Mouse (Mus musculus) ZHBTc4 (cell line): Measurements from ENCODE around the gene Tubal3.
"Not testable (repeated sequence)": the region's sequence is repeated elsewhere in the genome, so short reads cannot be mapped to it uniquely, and the experiment has no call there.

Source experiments
- DNase-seq: peaks from one replicate; pipeline ENCODE4 v3.0.0-alpha.2; 2011; ENCODE audit warnings: low read depth, low spot score

Tubal3 gene

DNA sequence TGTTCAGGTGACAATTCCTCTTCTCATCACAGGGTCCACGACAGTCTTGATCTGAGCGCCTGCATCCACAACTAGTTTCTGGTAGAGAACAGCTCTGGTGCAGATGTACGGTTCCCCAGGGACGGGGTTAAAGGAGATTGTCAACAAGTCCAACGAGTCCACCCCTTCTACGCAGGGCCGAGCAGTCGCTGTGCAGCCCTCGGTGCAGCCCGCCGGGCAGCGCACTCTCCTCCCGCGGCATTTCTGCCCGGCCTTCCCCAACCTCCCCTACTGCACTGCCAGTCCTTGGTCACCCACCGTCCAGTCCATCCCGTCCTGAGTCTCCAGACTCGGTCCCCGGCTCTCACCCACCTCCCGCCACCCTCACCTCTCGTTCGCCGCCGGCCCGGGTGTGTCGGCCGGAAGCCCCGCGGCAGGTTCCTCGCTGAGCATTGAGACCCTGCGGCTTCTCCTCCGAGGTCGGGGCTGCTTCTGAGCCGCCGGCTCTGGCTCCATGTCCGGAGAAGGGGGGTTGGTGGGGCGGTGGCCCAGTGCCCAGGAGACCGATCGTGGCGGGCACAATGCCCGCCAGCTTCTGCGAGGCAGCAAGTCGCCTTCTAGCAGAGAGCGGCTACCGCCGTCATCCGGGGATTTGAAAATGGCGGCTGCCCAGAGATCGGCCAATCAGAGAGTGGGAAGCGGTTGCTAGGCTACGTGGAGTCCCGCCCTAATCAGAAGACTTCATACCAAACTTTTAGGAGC is at the start of gene Tubal3, which contains the start of gene Net1:
Gene Tubal3 (plus strand): TSS at position 704 of the 741 bp plus-strand sequence.
Gene Net1 (minus strand): TSS at position 650 of the 741 bp plus-strand sequence.
- peak; percentile 94 for DNase-seq

DNA sequence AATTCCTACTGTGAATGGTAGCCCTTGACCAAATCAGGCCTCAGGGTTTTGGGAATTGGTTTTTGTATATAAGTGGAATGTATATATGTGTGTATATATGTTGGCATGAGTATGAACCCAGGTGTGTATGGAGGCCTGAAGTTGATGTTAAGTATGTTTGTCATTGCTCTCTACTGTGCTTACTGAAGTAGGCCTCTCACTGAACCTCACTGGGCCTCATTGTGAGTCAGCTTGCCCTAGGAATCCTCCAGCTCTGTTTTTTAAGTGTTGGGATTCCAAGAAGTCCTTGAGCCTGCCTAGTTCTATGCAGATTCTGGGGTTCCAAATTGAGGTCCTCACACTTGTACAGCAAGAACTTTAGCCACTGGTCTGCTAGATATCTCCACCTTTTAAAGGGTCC is 48.2 kb upstream of the Tubal3 start:
- no peak for DNase-seq

DNA sequence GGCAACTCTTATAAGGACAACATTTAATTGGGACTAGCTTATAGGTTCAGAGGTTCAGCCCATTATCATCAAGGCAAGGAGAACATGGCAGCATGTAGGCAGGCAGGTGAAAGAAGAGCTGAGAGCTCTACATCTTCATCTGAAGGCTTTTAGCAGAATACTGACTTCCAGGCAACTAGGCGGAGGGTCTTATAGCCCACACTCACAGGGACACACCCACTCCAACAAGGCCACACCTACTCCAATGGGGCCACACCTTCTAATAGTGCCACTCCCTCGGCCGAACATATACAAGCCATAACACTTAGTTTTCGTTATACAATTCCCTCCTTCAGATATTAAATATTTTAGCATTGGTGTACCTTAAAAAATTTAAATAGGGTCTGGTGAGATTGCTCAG is 45.2 kb upstream of the Tubal3 start:
- DNase-seq = no peak

DNA sequence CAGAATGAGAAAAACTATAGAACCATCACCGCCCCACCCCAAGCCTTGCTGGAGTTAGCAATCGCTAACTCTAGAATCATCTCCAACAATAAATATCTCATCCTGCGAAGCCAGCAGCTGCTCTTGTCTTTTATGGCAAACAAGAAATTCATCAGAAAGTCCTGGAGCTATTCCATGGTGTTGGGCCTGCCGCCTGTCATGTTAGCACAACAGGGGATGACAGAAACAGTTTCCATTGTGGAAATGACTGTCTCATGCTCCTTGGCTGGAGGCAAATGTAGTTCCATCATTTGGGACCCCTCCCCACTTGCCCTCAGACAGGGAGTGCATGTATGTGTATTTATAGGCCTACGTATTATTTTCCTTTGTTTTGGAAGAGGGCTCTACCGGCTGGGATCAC is 41.6 kb upstream of the Tubal3 start:
- no peak for DNase-seq

DNA sequence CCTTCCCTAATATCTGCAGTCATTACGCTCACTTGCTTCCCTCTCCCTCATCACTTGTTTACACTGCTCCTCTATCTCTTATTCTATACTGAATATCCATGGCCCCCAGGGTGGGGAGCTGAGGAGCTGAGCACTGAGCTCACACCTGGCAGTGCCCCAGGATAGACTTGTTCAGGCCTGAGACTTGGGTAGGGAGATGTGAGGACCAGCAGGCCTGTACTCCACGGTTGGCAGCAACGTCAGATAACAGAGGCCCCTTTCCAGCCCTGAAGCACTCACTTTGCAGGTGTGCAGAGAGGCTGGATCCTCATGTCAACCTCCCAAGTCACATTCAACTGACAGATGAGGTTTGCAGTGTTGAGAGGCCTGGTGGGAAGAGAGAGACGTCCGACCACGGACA is 40.9 kb upstream of the Tubal3 start:
- DNase-seq = no peak

DNA sequence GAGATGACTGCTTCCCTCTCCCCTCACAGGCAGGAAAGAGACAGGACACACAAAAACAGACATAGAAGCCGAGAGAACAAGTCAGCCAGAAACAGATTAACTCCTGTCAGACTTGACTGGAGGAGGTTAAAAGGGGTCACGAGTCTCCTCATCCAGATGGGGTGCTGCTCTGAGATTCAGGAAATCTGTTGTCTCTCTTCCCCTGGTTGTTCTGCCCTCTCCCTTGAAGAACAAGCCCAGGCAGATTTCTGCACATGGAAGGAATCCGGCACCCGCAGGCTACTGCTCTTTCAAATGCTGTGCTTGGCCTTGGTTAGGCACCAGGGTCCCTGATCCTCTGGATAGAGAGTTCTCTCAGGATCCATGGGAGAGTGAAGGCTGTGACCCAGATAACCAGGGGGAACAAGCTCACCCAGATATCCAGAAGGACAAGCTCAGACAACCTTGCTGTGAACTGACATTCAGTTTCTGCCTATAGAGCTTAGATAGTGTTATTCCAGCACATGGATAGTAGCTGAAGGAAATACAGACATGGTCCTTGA is 40.3 kb upstream of the Tubal3 start:
- no peak for DNase-seq

- DNase-seq = no peak
Measured at GRCm38 (mm10) chr13:3886663-3887062, 31.4 kb upstream of the Tubal3 start.

DNA sequence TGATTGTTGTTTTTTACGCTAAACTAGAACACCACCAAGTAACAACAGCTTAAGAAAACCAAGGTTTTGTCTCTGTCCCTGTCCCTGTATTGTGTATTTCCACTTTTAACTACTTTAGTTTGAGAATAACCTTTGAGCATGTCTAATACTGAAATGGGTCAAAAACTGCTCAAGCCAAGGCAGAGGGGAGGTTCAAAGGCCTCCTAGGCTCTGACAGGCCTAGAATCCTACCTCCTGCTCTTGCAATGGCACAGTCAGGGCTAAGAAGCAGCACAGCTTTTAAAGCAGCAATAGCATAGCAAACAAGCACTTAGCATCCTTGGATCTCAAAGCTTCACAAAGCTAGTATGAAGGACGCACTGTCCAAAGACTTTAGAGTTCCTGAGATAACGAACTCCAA is 29.0 kb upstream of the Tubal3 start:
- no peak for DNase-seq

DNA sequence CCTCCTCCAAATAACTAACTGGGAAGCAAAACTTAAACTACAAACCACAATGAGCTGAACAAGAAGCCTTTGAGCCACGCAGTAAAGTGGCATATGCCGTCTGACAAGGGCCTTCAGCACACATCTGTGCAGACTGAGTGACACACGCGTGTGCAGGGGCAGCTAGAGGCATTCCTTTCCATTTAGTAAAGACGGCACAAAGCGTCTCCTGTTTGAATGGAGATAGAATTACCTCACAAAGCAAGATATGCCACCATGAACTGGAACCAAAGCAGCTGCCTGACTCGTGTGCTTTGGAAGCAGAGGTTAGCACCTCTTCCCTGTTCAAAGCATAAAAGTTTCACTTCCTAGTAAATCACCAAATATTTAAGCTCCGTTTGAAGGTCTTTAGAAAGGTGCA is 28.0 kb upstream of the Tubal3 start:
- DNase-seq = no peak

DNA sequence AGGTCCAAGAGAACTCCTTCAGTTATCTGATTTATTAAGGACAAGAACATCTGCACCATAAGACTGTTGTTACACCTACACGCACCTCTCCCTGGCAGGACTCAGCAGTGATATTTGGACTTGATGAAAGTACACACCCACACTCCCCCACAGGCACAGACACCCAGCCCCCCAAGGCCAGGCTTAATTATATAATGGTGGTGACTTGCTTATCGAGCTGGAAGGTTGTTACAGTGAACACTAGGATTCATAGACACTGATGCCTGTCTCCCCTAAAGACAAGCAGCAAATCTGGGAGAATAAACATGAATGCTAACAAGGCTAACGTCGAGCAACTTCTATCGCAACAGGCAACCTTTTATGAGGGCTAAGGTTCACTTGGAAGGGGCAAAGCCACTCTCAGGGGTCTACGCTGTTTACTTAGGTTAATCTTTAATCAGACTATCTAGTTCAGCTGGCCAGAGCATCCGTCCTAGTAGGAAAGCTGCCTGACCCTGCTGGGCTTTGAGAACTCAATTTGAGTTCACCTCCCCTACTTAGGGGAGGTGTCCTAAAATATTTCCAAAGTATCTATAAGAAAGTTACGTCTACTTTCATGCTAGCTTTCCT is 26.5 kb upstream of the Tubal3 start:
- DNase-seq = no peak

DNA sequence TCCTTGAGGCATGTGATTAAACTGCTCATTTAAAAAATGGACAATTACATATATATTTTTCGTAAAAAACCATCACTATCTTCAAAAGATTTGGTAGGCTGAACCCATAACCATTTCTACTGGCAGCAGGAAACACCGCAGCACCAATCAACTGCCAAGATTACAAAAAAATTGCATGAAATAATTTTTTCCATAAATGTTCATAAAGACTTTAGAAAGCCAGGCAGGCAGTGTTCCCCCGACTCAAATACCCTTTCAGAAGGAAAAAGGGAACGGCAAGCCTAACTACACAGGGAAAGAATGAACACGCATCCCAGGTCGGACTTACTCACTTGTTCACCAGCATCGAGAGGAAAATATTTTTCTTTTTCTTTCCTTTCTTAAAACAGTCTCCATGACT is 25.5 kb upstream of the Tubal3 start:
- no peak for DNase-seq

GRCm38 (mm10) chr13:3893126-3893734 is 24.8 kb upstream of the Tubal3 start:
- peak; percentile 96 for DNase-seq

DNA sequence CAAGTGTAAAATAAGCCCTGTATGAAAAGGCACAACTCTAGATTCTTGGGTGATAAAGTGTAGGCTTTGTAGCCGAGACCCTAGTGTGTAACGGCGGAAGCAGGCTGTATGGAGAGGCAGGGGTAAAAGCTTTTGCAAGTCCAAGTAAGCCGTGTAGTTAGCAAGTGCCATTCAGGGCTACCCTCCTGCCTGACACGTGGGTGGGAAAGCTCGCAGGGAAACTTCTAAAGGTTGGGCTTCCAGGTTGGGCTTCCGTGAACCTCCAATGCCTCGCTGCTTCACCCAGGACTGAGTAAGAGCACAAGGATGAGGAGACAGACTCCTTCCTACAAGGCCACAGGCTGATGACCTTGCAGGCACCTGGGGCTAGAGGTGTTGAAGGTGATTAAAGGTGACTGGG is 23.5 kb upstream of the Tubal3 start:
- DNase-seq = peak; percentile 46

DNA sequence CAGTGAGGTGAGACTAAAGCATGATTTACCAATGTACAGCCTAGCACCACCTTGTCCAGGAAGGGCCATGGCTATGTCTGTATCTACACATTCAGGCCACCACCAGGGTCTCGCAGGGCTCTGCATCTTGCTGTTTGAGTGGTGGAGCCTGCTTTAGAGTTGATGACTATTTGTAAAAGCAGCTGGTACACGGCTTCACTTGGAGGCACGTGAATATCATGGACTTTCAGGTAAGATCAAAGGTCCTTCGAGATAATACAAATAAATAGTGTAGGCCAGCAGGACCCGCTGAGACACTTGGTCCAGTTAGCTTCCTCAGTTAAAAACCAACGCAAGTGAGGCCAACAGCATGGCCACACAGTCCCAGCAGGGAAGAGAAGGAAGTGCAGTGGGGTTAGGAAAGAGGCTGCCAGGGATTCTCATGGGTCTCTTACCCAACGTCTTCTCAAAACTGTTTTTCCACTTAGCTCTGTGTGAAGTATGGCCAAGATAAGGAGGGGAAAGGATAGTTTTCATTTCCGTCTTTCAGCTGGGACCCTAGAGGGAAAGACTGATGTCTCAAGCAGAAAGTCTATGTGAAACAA is 22.6 kb upstream of the Tubal3 start:
- no peak for DNase-seq

- DNase-seq = no peak
Measured at GRCm38 (mm10) chr13:3896032-3896431, 22.0 kb upstream of the Tubal3 start.

GRCm38 (mm10) chr13:3896913-3897312 is 21.2 kb upstream of the Tubal3 start:
- DNase-seq = peak; percentile 77

GRCm38 (mm10) chr13:3898202-3898601 is 19.9 kb upstream of the Tubal3 start:
- not testable (repeated sequence) for DNase-seq

- DNase-seq = no peak
Measured at GRCm38 (mm10) chr13:3899301-3899700, 18.8 kb upstream of the Tubal3 start.

DNA sequence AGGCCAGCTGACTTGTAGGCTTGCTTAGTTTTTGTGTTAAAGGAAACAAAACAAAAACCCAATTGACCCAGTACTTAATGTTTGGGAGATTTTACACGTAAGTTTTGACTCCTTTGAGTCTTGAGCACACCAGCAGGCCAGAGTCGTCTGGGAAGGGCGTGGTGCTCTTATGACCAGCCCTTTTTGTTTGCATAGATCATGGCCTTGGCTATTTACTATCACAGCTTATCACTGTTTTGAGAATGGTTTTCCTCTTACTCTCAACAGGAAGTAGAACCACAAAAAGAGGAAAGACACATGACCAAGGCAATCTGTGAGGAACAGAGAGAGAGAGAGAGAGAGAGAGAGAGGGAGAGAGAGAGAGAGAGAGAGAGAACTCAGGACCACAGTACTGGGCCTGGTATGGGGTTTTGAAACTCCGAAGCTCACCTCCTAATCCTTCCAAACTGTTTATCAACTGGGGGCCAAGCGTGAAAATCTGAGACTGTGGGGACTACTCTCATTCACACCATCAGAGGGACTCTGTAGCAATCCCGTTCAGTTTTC is 10.8 kb upstream of the Tubal3 start:
- DNase-seq = no peak

GRCm38 (mm10) chr13:3908262-3908661 is 9.8 kb upstream of the Tubal3 start:
- DNase-seq = no peak

DNA sequence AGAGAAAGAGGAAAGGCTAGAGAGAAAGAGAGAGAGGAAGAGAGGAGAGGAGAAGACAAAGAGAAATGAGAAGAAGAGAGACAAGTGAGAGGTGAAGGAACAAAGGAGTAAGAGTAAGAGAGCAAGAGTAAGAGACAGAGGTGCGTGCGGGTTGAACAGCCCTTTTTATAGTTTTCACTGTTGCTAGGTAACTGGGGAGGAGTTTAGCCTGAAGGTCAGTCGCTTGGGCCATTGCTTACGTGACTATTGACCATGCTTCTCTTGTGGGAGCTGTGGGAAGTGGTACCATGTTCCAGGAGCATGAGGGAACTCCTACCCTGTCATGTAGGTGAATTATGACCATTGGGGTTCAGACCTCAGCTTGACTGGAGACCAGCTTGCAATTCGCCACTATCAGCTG is 7.7 kb upstream of the Tubal3 start:
- peak; percentile 53 for DNase-seq

DNA sequence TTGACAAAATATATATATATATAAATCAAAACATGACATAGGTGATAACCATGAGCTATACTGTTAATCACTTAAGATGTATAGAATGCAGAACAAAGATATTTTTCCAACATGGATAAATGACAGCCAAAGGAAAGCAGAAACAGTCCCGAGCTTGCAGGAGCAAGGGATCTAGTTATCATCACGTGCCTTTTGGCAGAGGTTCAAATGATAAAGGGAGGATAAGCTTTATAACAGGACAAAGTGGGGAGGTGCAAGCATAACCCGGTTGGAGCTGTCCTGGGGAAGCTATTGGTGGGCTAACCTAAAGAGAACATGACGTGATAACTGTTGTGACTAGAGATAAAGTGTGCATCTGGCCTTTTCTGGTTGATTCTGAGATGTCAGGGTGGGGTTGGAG is 4.6 kb upstream of the Tubal3 start:
- no peak for DNase-seq
